Mouse (Mus musculus) ovary, postnatal 10 days (tissue): ENCODE results near the gene Rpl3l.

Experiments used
- DNase-seq: peaks from one replicate; pipeline ENCODE4 v3.0.0; 2022; ENCODE audit warnings: low spot score

The Rpl3l gene

DNA sequence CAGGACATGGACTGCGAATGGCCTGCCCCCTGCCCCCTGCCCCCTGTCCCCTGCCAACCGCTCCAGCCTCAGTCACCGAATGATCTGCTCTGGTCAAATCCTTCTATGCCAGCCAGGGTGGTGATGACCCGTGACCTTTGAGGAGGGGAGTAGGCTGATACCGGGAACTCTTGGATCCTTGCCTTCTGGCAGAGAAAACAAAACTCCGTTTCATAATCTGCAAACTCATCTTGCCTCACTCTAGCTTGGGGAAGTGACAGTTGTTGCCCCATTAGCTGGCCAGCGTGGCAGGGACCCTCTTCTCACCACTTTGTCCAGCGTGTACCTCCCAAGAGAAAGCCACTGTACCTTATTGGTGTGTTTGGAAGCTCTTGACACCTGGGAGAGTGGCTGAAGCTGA is 14.7 kb downstream of the Rpl3l start:
- no peak for DNase-seq

DNA sequence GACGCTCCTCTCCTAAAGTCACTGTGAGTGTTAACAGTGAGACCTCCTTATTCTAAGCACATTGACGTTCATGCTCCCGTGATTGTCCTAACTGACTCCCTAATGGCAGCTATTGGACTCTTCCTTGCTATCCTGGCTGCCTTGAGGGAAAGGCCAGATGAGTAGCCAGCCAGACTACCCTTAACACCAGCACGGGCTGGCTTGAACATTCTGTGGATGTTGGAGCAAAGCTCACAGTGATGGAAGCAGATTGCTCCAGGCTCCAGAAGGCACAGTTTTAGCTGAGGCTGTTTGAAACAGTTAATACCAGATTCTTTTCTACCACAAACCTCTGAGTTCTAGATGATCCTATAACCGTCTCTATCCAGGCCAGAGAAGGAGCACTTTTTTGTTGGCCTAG is 16.3 kb downstream of the Rpl3l start:
- DNase-seq: no peak

DNA sequence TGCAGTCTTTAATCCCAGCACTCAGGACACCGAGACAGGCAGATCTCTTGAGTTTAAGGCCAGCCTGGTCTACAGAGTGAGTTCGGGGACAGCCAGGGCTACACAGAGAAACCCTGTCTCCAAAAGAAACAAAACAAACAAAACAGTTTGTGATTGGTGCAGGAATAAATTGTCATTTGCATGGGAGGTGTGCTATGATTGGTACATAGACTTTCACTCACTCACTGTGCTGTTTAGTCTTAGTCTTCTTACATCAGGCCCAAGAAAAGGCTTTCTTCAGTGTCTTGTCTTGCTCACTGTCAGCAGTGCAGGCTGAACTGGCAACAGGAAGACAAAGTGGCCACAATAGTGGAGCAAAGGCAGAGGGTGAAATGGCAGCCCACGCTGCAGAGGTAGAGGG is 16.8 kb downstream of the Rpl3l start:
- no peak for DNase-seq

DNA sequence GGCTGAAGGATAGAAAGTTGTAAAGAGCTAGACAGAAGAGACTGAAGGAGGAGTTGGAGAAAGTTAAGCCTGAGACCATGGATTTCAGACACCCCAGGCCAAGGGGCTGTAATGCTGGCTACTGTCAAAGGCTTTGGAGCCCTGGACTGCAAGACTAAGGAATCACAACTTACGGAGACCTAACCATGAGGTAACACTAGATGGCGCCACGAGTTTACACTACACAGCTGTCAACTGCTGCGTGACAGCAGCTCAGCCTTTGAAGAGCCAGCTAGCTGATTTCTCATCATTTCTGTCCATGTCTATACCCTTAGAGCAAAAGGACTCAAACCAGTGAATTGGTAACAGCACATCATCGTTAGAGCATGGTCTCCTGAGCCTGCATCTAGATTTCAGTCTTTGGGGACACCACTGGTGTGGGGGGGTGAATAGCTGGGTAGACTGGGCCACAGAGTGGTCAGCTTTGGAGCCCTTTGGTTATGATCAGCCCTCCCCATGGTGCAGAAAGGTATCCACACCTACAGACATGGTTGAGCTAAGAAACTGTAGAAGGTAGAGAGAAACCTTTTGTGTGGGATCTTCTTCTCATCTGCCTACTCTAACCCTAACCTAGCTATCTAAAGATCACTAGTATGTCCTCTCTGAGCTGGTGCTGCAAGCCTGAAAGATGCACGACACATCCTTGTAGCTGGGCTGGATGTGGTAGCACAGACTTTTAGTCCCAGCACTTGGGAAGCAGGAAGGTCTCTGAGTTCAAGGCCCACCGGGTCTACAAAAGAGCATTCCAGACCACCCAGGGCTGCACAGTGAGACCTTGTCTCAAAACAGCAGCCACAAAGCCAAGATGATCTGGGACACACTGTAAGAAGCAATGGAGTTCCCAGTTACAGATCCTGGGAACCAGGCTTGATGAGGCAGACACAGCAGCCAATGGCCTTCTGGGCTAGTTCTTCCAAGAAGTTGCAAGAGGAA is 18.2 kb downstream of the Rpl3l start:
- peak; percentile 55 for DNase-seq

DNA sequence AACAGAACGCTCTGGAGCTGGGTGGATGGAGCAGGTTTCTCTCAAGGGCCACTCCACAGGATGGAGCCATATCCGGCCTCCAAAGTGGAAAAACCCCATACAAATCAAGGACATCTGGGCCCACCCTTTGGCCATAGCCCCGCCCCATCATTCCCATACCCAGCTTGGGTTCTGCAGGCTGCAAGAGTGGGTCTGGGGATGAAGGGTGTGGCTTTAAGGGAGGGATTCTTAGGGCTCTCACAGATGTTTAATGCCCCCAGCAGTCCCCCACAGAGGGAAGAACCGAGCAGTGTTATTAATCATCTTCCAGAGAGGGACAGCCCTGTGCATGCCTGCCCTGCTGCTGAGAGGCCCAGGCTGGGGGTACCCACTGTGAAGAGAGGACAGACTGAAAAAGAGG is 19.4 kb downstream of the Rpl3l start:
- DNase-seq: no peak

DNA sequence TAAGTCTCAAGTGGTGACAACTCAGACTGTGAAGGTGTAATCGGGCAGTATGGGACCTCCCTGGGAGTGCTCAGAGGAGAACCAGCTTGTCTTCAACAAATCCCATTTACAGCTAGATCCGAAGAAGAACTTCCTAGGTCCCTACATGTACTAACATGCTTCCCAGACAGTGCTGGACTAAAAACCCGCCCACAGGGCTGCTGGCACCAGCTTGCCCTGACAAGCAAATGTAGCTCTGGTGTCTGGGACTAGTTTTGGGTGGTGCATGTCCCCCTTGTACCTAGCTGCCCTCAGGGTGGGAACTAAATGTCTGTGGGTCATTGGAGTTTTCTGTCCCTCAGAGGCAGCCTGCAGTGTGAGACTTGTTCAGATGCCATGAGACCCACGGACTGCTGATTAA is 23.9 kb downstream of the Rpl3l start:
- DNase-seq: no peak

DNA sequence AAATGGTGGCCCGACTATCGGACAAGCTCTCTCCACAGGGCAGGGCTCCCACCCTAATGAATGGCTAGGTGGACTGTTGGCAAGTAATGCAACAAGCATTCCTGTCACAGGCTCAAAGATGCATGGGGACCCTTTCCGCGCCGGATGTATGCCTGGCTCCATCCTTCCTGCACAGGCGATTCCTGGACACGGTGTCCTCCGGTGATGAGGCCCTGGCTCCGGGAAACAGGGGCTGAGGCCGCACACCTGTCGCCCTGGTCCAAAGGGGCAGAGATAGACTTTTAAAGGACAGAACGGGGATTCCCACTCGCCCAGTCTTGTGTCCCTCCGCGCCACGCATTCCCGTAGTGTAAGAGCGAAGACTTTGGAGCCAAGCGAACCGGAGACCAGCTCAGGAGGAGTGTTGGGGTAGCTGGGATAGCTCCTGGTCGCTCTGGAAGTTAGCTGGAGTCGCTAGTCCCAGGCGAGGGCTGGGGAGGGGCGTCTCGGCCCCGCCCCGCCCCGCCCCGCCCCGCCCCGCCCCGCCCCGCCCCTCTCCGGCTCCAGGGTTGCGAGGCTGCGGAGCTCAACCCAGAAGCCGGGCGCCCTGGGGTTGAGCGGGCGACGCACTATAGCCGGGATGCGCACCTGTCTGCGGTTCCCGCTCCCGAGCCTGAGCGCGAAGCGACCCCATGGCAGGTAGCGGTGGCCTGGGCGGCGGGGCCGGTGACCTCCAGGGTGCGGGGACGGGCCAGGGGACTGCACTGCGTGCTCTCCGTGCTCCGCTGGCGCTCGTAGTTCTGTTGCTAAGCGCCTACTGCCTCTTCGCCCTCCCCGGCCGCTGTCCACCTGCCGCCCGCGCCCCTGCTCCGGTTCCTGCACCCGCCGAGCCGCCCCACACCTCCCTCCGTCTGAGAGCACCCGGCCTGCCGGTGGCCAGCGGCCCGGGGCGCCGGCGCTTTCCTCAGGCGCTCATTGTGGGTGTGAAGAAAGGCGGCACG is 25.1 kb downstream of the Rpl3l start, which contains the start of gene Hs3st6:
Hs3st6 (plus strand) TSS at position 574 of the 980 bp plus-strand sequence.
- no peak for DNase-seq

DNA sequence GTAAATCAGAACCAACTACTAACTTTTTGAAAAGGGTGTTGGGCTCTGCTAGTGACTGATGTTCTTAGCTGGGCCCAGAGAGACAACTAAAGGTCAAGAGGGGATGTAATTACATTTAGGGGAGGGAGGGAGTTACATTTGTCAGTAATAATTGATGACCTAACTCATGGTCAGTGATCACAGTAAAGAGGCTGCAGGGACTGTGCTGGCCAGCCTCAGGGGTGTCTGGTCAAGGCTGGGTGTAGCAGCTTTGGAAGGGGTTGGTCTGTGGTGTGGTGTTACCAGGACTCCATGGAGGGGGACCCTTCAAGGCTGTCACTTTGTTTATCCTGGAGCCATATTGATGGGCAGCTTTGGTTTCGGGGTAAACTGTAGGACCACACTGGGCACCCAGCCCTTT is 29.8 kb downstream of the Rpl3l start:
- DNase-seq: no peak

DNA sequence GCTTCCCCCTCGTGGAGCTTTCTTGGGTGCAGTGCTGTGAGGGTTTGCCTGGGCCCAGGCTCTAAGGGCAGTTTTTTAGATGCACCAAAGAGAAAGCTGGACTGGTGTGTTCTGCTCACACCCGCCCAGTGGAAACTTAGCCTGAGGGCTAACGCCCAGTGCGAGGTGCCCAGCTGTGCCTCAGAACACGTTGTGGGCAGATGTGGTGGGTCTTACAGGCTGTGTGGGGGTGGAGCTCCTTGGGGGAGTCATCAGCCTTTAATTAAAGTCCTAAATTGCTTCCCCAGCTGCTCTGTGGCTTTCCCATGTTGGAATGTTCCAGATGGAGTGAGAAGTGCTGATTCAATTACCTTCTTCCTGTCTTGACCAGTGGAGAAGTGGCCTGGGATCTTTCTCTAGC is 33.5 kb downstream of the Rpl3l start:
- no peak for DNase-seq

DNA sequence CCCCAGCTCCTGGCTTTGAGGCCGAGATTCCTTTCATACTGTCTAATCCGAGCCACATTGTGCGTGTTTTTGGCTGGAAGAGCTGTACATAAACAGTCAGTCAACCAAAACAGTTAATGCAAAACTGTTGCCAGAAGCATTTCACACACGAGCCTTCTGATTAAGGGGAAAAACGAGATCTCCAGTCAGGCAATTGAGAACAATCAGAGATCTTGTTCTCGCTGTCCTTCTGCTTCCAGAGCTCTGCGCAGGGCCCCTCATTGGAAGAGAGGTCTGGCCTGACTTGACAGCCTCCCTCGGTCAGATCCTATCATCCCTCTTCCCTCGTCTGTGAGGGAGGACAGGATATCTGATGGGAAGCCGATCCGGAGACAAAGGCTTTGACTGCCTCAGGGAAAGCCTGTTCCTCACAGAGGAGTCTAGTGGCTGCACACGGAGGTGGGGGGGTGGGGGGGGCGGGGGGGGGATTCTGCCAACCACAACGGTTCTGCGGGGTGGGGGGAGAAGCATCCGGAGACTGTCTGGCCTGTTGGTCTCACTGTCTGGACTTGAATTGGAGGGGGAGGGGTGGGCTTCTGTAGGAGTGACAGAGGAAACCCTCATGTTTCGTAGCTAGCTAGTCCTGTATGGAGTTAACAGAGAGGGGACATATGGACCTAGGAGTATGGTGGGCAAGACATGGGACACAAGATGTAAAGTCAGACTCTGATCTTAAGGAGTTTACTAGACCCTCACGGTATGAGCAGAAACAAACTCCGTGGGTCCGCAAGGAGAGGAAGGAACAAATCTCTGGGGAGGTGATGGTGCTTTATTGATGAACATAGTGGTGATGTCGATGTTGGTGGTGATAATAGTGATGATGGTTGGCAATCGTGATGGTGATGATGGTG is 37.6 kb downstream of the Rpl3l start:
- no peak for DNase-seq

DNA sequence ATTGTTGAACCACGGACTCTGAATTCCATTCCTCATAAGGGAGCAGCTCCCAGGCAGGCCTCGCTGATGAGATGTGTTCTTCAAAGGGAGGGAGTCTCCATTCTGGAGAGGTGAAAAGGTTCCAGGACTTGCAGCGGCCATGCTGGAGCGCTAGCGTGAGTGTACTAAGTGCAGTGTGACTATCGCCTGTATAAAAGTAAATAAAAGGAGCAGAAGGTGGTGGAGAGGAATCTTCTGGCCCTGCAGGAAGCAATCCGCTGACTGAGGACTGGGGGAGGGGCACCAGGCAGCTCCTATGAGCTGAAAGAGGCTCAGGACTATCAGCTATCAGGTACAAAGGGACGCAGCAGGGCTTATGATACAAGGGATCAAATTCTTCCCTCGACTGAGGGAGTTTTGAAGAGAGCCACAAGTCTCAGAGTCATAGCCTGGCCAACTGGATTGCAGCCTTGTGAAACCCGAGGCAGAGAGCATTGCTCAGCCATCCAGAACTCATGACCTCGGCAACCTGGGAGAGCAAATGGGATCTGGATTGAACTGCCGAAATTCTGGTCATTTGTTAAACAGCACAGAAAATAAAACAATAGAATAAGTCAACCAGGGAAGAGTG is 38.8 kb downstream of the Rpl3l start:
- no peak for DNase-seq

DNA sequence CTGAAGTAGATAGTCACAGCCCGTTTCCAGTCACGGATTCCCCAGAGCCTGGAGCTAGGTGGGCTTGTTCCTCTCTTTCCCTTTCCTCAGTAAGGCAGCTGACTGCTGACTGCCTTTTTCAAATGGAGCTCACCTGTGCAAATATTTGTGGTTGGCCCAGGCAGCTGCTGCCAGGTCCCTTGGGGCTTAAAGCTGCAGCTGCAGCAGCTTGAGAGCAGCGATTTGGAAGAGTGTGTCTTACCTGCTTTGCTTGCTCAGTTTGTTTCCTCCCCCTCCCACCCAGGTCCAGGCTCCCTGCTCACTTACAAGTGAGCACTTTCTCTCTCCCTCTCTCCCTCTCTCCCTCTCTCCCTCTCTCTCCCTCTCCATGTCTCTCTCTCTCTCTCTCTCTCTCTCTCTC is 41.5 kb downstream of the Rpl3l start:
- DNase-seq: no peak

DNA sequence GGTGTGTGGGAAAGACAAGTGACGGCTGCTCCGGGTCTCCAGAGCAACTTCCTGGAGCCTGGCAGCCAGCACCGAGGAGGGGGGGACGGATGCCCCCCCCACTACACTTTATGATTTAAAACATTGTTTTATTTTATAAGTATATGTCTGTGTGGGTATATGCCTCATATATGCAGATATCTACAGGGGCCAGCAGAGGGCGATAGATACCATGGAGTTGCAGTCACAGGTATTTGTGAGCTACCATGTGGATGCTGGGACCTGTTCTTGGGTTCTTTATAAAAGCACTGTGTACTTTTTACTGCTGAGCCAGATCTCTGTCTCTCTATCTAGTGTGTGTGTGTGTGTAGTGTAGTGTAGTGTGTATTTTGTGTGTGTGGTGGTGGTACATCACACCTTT is 45.6 kb downstream of the Rpl3l start:
- DNase-seq: no peak

DNA sequence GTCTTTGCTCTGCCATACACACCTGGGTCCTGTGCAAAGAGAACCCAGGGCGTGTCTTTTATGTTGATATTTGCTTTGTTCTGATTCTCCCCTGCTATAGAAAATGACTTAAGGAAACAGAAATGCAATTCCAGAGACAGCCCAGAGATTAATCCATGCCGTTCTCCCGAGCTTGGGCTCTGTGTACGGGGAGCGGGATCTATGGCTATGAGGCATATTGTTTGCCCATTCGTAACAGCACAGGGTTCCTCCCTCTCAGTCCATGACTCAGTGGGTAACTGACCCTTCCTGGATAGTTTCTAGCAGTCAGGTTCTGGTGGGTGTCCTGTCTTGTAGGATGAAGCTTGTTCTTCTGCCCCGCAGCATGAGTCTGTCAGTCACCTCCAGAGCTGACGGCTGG is 47.6 kb downstream of the Rpl3l start:
- no peak for DNase-seq

DNA sequence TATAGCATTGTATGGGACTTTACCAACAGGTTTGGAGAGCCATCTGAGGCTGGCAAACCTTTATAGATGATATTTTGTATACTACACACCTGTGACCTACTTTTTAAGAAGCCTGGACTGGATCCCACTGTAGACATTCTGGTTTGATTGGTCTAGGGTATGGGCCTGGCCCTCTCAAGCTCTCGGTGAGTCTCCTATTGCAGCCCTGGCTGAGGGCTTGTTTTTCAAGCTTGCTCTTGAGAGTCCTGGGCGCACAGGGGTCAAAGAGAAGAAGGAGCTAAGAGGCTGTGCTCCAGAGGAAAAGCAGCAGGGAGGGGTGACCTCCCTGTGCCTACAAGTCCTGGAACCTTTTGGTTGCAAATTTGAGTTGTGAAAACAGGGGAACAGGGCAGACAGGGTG is 49.5 kb downstream of the Rpl3l start:
- DNase-seq: no peak

DNA sequence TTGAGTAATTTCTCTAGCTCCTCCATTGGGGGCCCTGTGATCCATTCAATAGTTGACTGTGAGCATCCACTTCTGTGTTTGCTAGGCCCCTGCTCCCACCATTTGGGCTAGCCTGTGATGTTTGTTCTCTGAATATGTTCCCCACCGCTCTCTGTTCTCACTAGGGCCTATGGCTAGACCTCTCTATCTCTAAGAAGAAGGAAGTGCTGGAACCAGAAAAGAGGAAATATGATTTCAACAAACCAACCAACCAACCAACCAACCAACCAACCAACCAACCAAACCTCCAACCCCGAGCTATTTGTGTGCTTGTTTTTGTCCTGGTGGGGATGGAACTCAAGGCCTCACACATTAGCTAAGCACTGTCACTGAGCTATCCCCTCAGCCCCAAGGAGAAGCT is 53.2 kb downstream of the Rpl3l start:
- DNase-seq: no peak
